Mouse (Mus musculus) heart, postnatal 0 days (tissue): ENCODE results near the gene Hk3.

Experiments used
- CTCF ChIP-seq: IDR thresholded peaks from 2 replicates; pipeline ENCODE4 v1.5.1; 2016; ENCODE audit warnings: antibody characterized with exemption, control low read depth, low read depth
- EP300 ChIP-seq: IDR thresholded peaks from 2 replicates; pipeline ENCODE4 v1.6.1; 2016; ENCODE audit warnings: antibody characterized with exemption, low read depth

- TF ChIP-seq CTCF (no peak), EP300 (no peak)
Observed at GRCm38 (mm10) chr13:55047706-55048105, 26.5 kb upstream of the Hk3 start.
